Mouse (Mus musculus): ENCODE measurements at regions not wholly inside any gene's neighbourhood (a gene's known extent, or its start where the extent isn't known, plus 50 kb on each side); places are given as distances from the start of the nearest gene placed in this dataset.

DNA sequence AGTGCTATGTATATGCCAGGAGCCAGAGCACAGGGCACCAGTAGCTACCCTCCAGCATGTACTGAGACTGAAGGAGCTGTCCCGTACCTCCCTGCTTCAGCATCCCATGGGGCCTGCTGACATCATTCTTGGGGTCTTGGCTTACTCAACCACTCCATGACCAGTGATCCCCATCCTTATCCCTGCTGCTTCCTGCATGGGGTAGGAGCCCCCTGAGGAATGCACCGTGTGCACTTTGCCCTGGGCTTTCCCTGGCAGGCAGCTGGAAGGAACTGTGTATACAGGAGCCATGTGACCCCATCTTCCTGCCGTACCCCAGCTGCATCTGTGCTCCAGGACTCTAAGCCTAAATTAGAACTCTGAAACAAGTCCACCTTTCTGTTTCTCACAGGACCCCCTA lies 70.3 kb upstream of the Ccnd1 start:
- Histone ChIP-seq H3K4me3 (no peak overlapping the region), H3K27me3 (ENCODE audit: control insufficient read depth, insufficient read depth, insufficient read length) (no peaks in the 10 kb centered on the region), H3ac (ENCODE audit: control insufficient read depth, insufficient read length) (no peak overlapping the region), H3K36me3 (ENCODE audit: control insufficient read depth, insufficient read depth) (no peaks in the 10 kb centered on the region), H3K79me2 (ENCODE audit: control insufficient read depth, insufficient read depth) (no peaks in the 10 kb centered on the region), H3K4me2 (ENCODE audit: low read depth) (no peak overlapping the region)
- no peak for TF ChIP-seq MYOG (IDR thresholded peaks at IDR 0.05; ENCODE audit: control insufficient read depth in 1 of 3, insufficient read depth in 1 of 3, insufficient read length in 2 of 3, low read depth in 2 of 3)
- TF ChIP-seq TCF3 (IDR thresholded peaks at IDR 0.05; ENCODE audit: insufficient read length, low read depth) = no peak
- TF ChIP-seq MAX (IDR thresholded peaks at IDR 0.05; ENCODE audit: low read depth) = no peak
- TF ChIP-seq TCF12 (IDR thresholded peaks at IDR 0.05; ENCODE audit: insufficient read depth, poor library complexity, severe bottlenecking) = no peak
- no peak for TF ChIP-seq E2F4 (IDR thresholded peaks at IDR 0.05; ENCODE audit: insufficient read depth)
- no peak for TF ChIP-seq SRF (IDR thresholded peaks at IDR 0.05; ENCODE audit: control insufficient read depth, insufficient read length, low read depth)
- no peak for TF ChIP-seq MYOD1 (IDR thresholded peaks at IDR 0.05; ENCODE audit: control insufficient read depth in 1 of 3, insufficient read length in 2 of 3, low read depth in 2 of 3)
- no peak for TF ChIP-seq CEBPB (IDR thresholded peaks at IDR 0.05; ENCODE audit: insufficient read depth, poor library complexity, severe bottlenecking)
- no peak for TF ChIP-seq POLR2A (IDR thresholded peaks at IDR 0.05; ENCODE audit: insufficient read length, low read depth)
- no peak for TF ChIP-seq POLR2AphosphoS2 (IDR thresholded peaks at IDR 0.05; ENCODE audit: insufficient read length, low read depth)
- no peak for TF ChIP-seq USF1 (IDR thresholded peaks at IDR 0.05; ENCODE audit: low read depth)
- TF ChIP-seq REST (IDR thresholded peaks at IDR 0.05; ENCODE audit: insufficient read depth, insufficient read length) = no peak

- Histone ChIP-seq H3K36me3 (ENCODE audit: control insufficient read depth, insufficient read depth) (no peaks in the 10 kb centered on the region), H3K27me3 (ENCODE audit: control insufficient read depth, insufficient read depth, insufficient read length) (no peaks in the 10 kb centered on the region), H3ac (ENCODE audit: control insufficient read depth, insufficient read length) (no peak overlapping the region), H3K4me3 (no peak overlapping the region), H3K79me2 (ENCODE audit: control insufficient read depth, insufficient read depth) (no peaks in the 10 kb centered on the region), H3K4me2 (ENCODE audit: low read depth) (no peak overlapping the region)
- no peak for TF ChIP-seq REST (IDR thresholded peaks at IDR 0.05; ENCODE audit: insufficient read depth, insufficient read length)
Measured at GRCm38 (mm10) chr7:145008662-145009333, 69.1 kb upstream of the Ccnd1 start.

DNA sequence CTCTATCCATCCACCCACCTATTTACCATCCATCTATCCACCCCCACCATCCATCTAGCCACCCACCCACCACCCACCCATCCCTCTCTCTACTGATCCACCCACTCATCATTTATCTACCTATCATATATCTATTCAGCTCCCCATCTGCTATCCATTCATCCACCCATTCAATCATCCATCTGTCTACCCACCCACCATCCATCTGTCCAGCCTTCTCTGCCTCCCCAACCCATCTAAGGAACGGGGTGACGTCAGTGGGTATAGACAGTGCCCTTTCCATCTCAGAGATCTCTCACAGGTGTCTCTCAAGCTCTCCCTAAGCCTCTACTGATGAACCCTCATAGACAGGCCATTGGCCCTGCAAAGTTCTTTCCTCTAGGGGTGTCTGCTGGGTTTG lies 67.5 kb upstream of the Ccnd1 start:
- TF ChIP-seq REST (IDR thresholded peaks at IDR 0.05; ENCODE audit: insufficient read depth, insufficient read length) (no peak), MAX (IDR thresholded peaks at IDR 0.05; ENCODE audit: low read depth) (no peak), SRF (IDR thresholded peaks at IDR 0.05; ENCODE audit: control insufficient read depth, insufficient read length, low read depth) (no peak), MYOD1 (IDR thresholded peaks at IDR 0.05; ENCODE audit: control insufficient read depth in 1 of 3, insufficient read length in 2 of 3, low read depth in 2 of 3) (no peak), TCF12 (IDR thresholded peaks at IDR 0.05; ENCODE audit: insufficient read depth, poor library complexity, severe bottlenecking) (no peak), MYOG (IDR thresholded peaks at IDR 0.05; ENCODE audit: control insufficient read depth in 1 of 3, insufficient read depth in 1 of 3, insufficient read length in 2 of 3, low read depth in 2 of 3) (no peak), TCF3 (IDR thresholded peaks at IDR 0.05; ENCODE audit: insufficient read length, low read depth) (no peak), CEBPB (IDR thresholded peaks at IDR 0.05; ENCODE audit: insufficient read depth, poor library complexity, severe bottlenecking) (no peak), POLR2A (IDR thresholded peaks at IDR 0.05; ENCODE audit: insufficient read length, low read depth) (no peak), POLR2AphosphoS2 (IDR thresholded peaks at IDR 0.05; ENCODE audit: insufficient read length, low read depth) (no peak), E2F4 (IDR thresholded peaks at IDR 0.05; ENCODE audit: insufficient read depth) (no peak), USF1 (IDR thresholded peaks at IDR 0.05; ENCODE audit: low read depth) (no peak)

GRCm38 (mm10) chr7:145001503-145002084 lies 61.9 kb upstream of the Ccnd1 start:
- peak in 1 of 3 experiments; percentile 38 for TF ChIP-seq MYOG (IDR thresholded peaks at IDR 0.05; ENCODE audit: control insufficient read depth in 1 of 3, insufficient read depth in 1 of 3, insufficient read length in 2 of 3, low read depth in 2 of 3)
- no peak for TF ChIP-seq POLR2A (IDR thresholded peaks at IDR 0.05; ENCODE audit: insufficient read length, low read depth)
- Histone ChIP-seq H3K27me3 (ENCODE audit: control insufficient read depth, insufficient read depth, insufficient read length) (no peaks in the 10 kb centered on the region), H3K36me3 (ENCODE audit: control insufficient read depth, insufficient read depth) (no peaks in the 10 kb centered on the region), H3K79me2 (ENCODE audit: control insufficient read depth, insufficient read depth) (no peaks in the 10 kb centered on the region), H3ac (ENCODE audit: control insufficient read depth, insufficient read length) (no peak overlapping the region), H3K4me3 (no peak overlapping the region), H3K4me2 (ENCODE audit: low read depth) (no peak overlapping the region)

More for the DNA sequence above, 67.5 kb upstream of the Ccnd1 start:
- H3ac ChIP-seq (ENCODE audit: control insufficient read depth, insufficient read length) = no peak overlapping the region
- no peaks in the 10 kb centered on the region for H3K36me3 ChIP-seq (ENCODE audit: control insufficient read depth, insufficient read depth)
- no peaks in the 10 kb centered on the region for H3K79me2 ChIP-seq (ENCODE audit: control insufficient read depth, insufficient read depth)
- H3K4me3 ChIP-seq = no peak overlapping the region
- no peak overlapping the region for H3K4me2 ChIP-seq (ENCODE audit: low read depth)
- H3K27me3 ChIP-seq (ENCODE audit: control insufficient read depth, insufficient read depth, insufficient read length) = no peaks in the 10 kb centered on the region

- Histone ChIP-seq H3K79me2 (ENCODE audit: control insufficient read depth, insufficient read depth) (no peaks in the 10 kb centered on the region), H3ac (ENCODE audit: control insufficient read depth, insufficient read length) (no peak overlapping the region), H3K4me3 (no peak overlapping the region), H3K27me3 (ENCODE audit: control insufficient read depth, insufficient read depth, insufficient read length) (no peaks in the 10 kb centered on the region), H3K4me2 (ENCODE audit: low read depth) (no peak overlapping the region), H3K36me3 (ENCODE audit: control insufficient read depth, insufficient read depth) (no peaks in the 10 kb centered on the region)
- TF ChIP-seq CEBPB (IDR thresholded peaks at IDR 0.05; ENCODE audit: insufficient read depth, poor library complexity, severe bottlenecking) (no peak), POLR2AphosphoS2 (IDR thresholded peaks at IDR 0.05; ENCODE audit: insufficient read length, low read depth) (no peak), E2F4 (IDR thresholded peaks at IDR 0.05; ENCODE audit: insufficient read depth) (no peak), USF1 (IDR thresholded peaks at IDR 0.05; ENCODE audit: low read depth) (no peak), MYOG (IDR thresholded peaks at IDR 0.05; ENCODE audit: control insufficient read depth in 1 of 3, insufficient read depth in 1 of 3, insufficient read length in 2 of 3, low read depth in 2 of 3) (no peak), TCF3 (IDR thresholded peaks at IDR 0.05; ENCODE audit: insufficient read length, low read depth) (no peak), POLR2A (IDR thresholded peaks at IDR 0.05; ENCODE audit: insufficient read length, low read depth) (no peak), MAX (IDR thresholded peaks at IDR 0.05; ENCODE audit: low read depth) (no peak), SRF (IDR thresholded peaks at IDR 0.05; ENCODE audit: control insufficient read depth, insufficient read length, low read depth) (no peak), TCF12 (IDR thresholded peaks at IDR 0.05; ENCODE audit: insufficient read depth, poor library complexity, severe bottlenecking) (no peak), MYOD1 (IDR thresholded peaks at IDR 0.05; ENCODE audit: control insufficient read depth in 1 of 3, insufficient read length in 2 of 3, low read depth in 2 of 3) (no peak), REST (IDR thresholded peaks at IDR 0.05; ENCODE audit: insufficient read depth, insufficient read length) (no peak)
Measured at GRCm38 (mm10) chr7:144999741-145000140, 60.0 kb upstream of the Ccnd1 start.

Measured in myocyte (in vitro differentiated cells).